Mouse (Mus musculus) MEL (cell line): Measurements from ENCODE around the gene Tmc8. TPM values are rescaled to one million over a fixed set of nuclear protein-coding genes. Genes with fewer than 3 reads are reported as not detected.
A peak's percentile ranks its signal among the peaks of the same experiment; 100 is the strongest.

Experiments
- DNase-seq: peaks from one replicate; pipeline ENCODE4 v3.0.0; 2011; ENCODE audit warnings: low read depth, low spot score
- H3K27ac ChIP-seq: 2 replicates; pipeline ENCODE4 v1.5.1; 2012; ENCODE audit warnings: low read depth, mild to moderate bottlenecking, control low read depth, low read length, moderate library complexity; ENCODE audit not compliant: control insufficient read depth
- H3K27me3 ChIP-seq, 2 experiments: fragments of 150-350 bp in 1 of 2; sonication (generic) in 1 of 2; 2 replicates each; pipeline ENCODE4 v1.6.1; 2012; ENCODE audit warnings: low read length in 2 of 2, mild to moderate bottlenecking in 2 of 2, improper control_type of control experiment in 1 of 2, moderate library complexity in 1 of 2; ENCODE audit not compliant: insufficient read depth in 2 of 2, control insufficient read depth in 1 of 2
- H3K36me3 ChIP-seq, 2 experiments: 2 replicates each; pipeline ENCODE4 v1.6.1; 2012 to 2014; ENCODE audit warnings: low read length in 2 of 2, improper control_type of control experiment in 1 of 2, inconsistent platforms in 1 of 2, mild to moderate bottlenecking in 1 of 2; ENCODE audit not compliant: insufficient read depth in 2 of 2, control insufficient read depth in 1 of 2
- H3K4me1 ChIP-seq, 2 experiments: fragments of 150-350 bp in 1 of 2; sonication (generic) in 1 of 2; 2 replicates each; pipeline ENCODE4 v1.6.1; 2012; ENCODE audit warnings: low read length in 2 of 2, improper control_type of control experiment in 1 of 2, mild to moderate bottlenecking in 1 of 2; ENCODE audit not compliant: insufficient read depth in 2 of 2, control insufficient read depth in 1 of 2
- H3K4me3 ChIP-seq, 2 experiments: fragments of 150-350 bp in 1 of 2; sonication (generic) in 1 of 2; 2 replicates each; pipeline ENCODE4 v1.5.1; 2012; ENCODE audit warnings: low read depth in 2 of 2, low read length in 2 of 2, mild to moderate bottlenecking in 2 of 2, moderate library complexity in 2 of 2, control low read depth in 1 of 2, improper control_type of control experiment in 1 of 2; ENCODE audit not compliant: control insufficient read depth in 1 of 2, insufficient read depth in 1 of 2
- H3K79me2 ChIP-seq: 2 replicates; pipeline ENCODE4 v1.6.1; 2012; ENCODE audit warnings: mild to moderate bottlenecking, low read length, moderate library complexity; ENCODE audit not compliant: control insufficient read depth, poor library complexity, insufficient read depth
- H3K9ac ChIP-seq: 2 replicates; pipeline ENCODE4 v1.6.1; 2012; ENCODE audit warnings: low read depth, mild to moderate bottlenecking, control low read depth, low read length, moderate library complexity; ENCODE audit not compliant: control insufficient read depth, poor library complexity, severe bottlenecking
- H3K9me3 ChIP-seq: fragments of 150-350 bp; sonication (generic); replicated peaks from 2 replicates; pipeline ENCODE4 v1.6.1; 2012; ENCODE audit warnings: mild to moderate bottlenecking, low read length, improper control_type of control experiment, moderate library complexity; ENCODE audit not compliant: insufficient read depth
- CTCF ChIP-seq, 3 experiments: IDR thresholded peaks in 2 of 3; conservative IDR thresholded peaks in 1 of 3; 2 replicates each; pipeline ENCODE4 v1.5.1; 2011 to 2012; ENCODE audit warnings: low read length in 3 of 3, low read depth in 2 of 3, mild to moderate bottlenecking in 2 of 3, improper control_type of control experiment in 1 of 3, inconsistent platforms in 1 of 3, mixed read lengths in 1 of 3, moderate library complexity in 1 of 3; ENCODE audit not compliant: control insufficient read depth in 1 of 3, insufficient read depth in 1 of 3, poor library complexity in 1 of 3, severe bottlenecking in 1 of 3
- ELF1 ChIP-seq: IDR thresholded peaks from 2 replicates; pipeline ENCODE4 v1.6.1; 2014; ENCODE audit warnings: low read depth, mild to moderate bottlenecking, inconsistent platforms, low read length, improper control_type of control experiment, moderate library complexity
- EP300 ChIP-seq, 2 experiments: IDR thresholded peaks; 2 replicates each; pipeline ENCODE4 v1.6.1; 2011; ENCODE audit warnings: improper control_type of control experiment in 2 of 2, low read length in 2 of 2, low read depth in 1 of 2, mild to moderate bottlenecking in 1 of 2
- ETS1 ChIP-seq: IDR thresholded peaks from 2 replicates; pipeline ENCODE4 v1.6.1; 2012; ENCODE audit warnings: low read depth, mild to moderate bottlenecking, inconsistent platforms, low read length, improper control_type of control experiment, moderate library complexity
- GATA1 ChIP-seq: IDR thresholded peaks from 2 replicates; pipeline ENCODE4 v1.6.1; 2011; ENCODE audit warnings: low read depth, low read length, improper control_type of control experiment
- JUND ChIP-seq: IDR thresholded peaks from 2 replicates; pipeline ENCODE4 v1.6.1; 2011; ENCODE audit warnings: low read depth, mild to moderate bottlenecking, improper control_type of control experiment, low read length
- KAT2A ChIP-seq: conservative IDR thresholded peaks from 2 replicates; pipeline ENCODE4 v1.6.1; 2012; ENCODE audit warnings: low read depth, low read length, improper control_type of control experiment, inconsistent platforms
- MAFK ChIP-seq: IDR thresholded peaks from 2 replicates; pipeline ENCODE4 v1.6.1; 2011; ENCODE audit warnings: low read depth, mild to moderate bottlenecking, low read length, improper control_type of control experiment, borderline replicate concordance
- MYB ChIP-seq: IDR thresholded peaks from 2 replicates; pipeline ENCODE4 v1.6.1; 2011; ENCODE audit warnings: mild to moderate bottlenecking, low read depth, low read length, improper control_type of control experiment
- NELFE ChIP-seq: IDR thresholded peaks from 2 replicates; pipeline ENCODE4 v1.6.1; 2011; ENCODE audit warnings: low read depth, low read length, improper control_type of control experiment
- POLR2A ChIP-seq, 2 experiments: IDR thresholded peaks; 2 replicates each; pipeline ENCODE4 v1.6.1; 2011 to 2012; ENCODE audit warnings: low read length in 2 of 2, mild to moderate bottlenecking in 2 of 2, control low read depth in 1 of 2, improper control_type of control experiment in 1 of 2, low read depth in 1 of 2, moderate library complexity in 1 of 2; ENCODE audit not compliant: control insufficient read depth in 1 of 2, insufficient read depth in 1 of 2, poor library complexity in 1 of 2
- POLR2AphosphoS2 ChIP-seq: IDR thresholded peaks from 2 replicates; pipeline ENCODE4 v1.6.1; 2011; ENCODE audit warnings: low read length, improper control_type of control experiment
- RAD21 ChIP-seq: IDR thresholded peaks from 2 replicates; pipeline ENCODE4 v1.6.1; 2011; ENCODE audit warnings: mild to moderate bottlenecking, low read depth, low read length, improper control_type of control experiment
- TAL1 ChIP-seq: IDR thresholded peaks from 2 replicates; pipeline ENCODE4 v1.6.1; 2012; ENCODE audit warnings: mild to moderate bottlenecking, inconsistent platforms, low read length, moderate library complexity, mixed read lengths
- TBP ChIP-seq: IDR thresholded peaks from 2 replicates; pipeline ENCODE4 v1.8.0; 2011; ENCODE audit warnings: low read depth, low read length, improper control_type of control experiment
- UBTF ChIP-seq: IDR thresholded peaks from 2 replicates; pipeline ENCODE4 v1.6.1; 2012; ENCODE audit warnings: low read depth, mild to moderate bottlenecking, inconsistent platforms, low read length, improper control_type of control experiment, moderate library complexity, borderline replicate concordance; ENCODE audit not compliant: insufficient read depth
- USF2 ChIP-seq, 2 experiments: IDR thresholded peaks; 2 replicates each; pipeline ENCODE4 v1.6.1; 2011 to 2012; ENCODE audit warnings: improper control_type of control experiment in 2 of 2, low read length in 2 of 2, borderline replicate concordance in 1 of 2, inconsistent platforms in 1 of 2, low read depth in 1 of 2, mild to moderate bottlenecking in 1 of 2; ENCODE audit not compliant: insufficient read depth in 1 of 2
- ZKSCAN1 ChIP-seq: IDR thresholded peaks from 2 replicates; pipeline ENCODE4 v1.6.1; 2012; ENCODE audit warnings: low read depth, mild to moderate bottlenecking, inconsistent platforms, low read length, improper control_type of control experiment, moderate library complexity
- ZMIZ1 ChIP-seq: IDR thresholded peaks from 2 replicates; pipeline ENCODE4 v1.6.1; 2012; ENCODE audit warnings: low read depth, mild to moderate bottlenecking, inconsistent platforms, low read length, improper control_type of control experiment, moderate library complexity
- polyA plus RNA-seq, 2 experiments: library from polyadenylated mRNA; stranded (reverse) in 1 of 2; unstranded in 1 of 2; fragments of >175 nt in 1 of 2; fragments of >200 nt in 1 of 2; gene quantifications; 2 replicates each; pipeline versions ENCODE4 v1.2.1 to v1.2.4; 2012; ENCODE audit warnings: low replicate concordance in 2 of 2, low read depth in 1 of 2; ENCODE audit not compliant: insufficient read length in 2 of 2, insufficient read depth in 1 of 2, missing spikeins in 1 of 2
- total RNA-seq: library from RNA; depleted of rRNA; stranded (reverse); fragments of 300-350 nt; gene quantifications from 2 replicates; pipeline ENCODE4 v1.2.3, GENCODE M21; 2012

Gene Tmc8
- total and polyA plus RNA-seq, 3 experiments, result 15.4 to 23.5 TPM; not detected in 1

DNA sequence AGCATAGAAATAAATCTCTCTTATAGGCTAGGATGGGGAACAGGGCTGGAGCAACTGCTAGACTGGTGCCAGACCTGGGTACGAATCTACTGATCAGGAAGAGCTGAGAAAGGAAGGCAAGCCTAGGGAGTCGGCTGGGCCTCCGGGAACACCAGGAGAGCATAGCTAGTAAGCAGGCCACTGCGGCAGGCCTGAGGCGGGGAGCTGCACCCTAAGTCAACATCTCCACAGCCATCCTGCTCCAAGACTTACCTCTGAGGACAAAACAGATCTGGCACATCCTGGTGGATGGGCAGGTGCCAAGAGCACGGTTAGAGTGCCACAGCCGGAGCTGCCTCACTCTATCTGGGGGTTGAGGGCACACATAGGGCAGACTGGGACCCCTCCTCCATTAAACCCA is 38.3 kb downstream of the Tmc8 start:
- TF ChIP-seq POLR2A (IDR thresholded peaks at IDR 0.05; ENCODE audit: control insufficient read depth in 1 of 2, insufficient read depth in 1 of 2, low read depth in 1 of 2, low read length in 2 of 2, poor library complexity in 1 of 2), result peak in 1 of 2 experiments; percentile 10; a peak in 1 of 4 replicates
- 0 out of 2 replicates have a peak, but pooled peaks have one; percentile 10 for TF ChIP-seq ZMIZ1
- TF ChIP-seq TBP, result no peak
- no peak overlapping the region for H3K9ac ChIP-seq
- no peaks in the 10 kb centered on the region for H3K9me3 ChIP-seq
- peaks cover 19% of the 10 kb centered on the region for H3K79me2 ChIP-seq
- peaks cover 3 to 12% of the 10 kb centered on the region in 2 experiments; a peak in 3 of 4 replicates for H3K4me1 ChIP-seq
- DNase-seq, result no peak
- H3K36me3 ChIP-seq, result peaks cover 6 to 12% of the 10 kb centered on the region in 2 experiments; a peak in 2 of 4 replicates
- no peak overlapping the region for H3K27ac ChIP-seq
- H3K4me3 ChIP-seq, result no peak overlapping the region
- no peaks in the 10 kb centered on the region for H3K27me3 ChIP-seq

DNA sequence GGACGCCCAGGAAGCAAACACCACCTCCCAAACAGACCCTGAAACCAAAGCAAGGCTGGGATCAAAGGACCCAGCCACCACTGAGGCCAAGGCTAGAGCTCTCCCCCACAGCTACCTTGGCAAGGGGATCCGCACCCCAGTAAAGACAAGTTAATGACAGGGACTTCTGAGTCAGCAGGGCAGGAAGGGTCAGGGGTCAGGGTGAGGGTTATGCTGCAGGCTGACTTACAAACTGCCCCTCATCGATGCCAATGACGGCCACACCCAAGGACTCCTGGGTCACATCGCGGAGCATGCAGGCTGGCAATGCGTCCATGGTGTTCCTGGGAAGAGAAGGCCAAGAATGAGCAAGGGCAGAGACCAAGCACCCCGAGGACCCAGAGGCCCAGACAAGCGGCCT is 40.0 kb downstream of the Tmc8 start:
- DNase-seq, result no peak
- H3K79me2 ChIP-seq, result peaks cover 24% of the 10 kb centered on the region
- H3K4me1 ChIP-seq, result peaks cover 3 to 18% of the 10 kb centered on the region in 2 experiments; a peak in 3 of 4 replicates
- TF ChIP-seq TAL1 (no peak), ELF1 (no peak), MAFK (no peak), RAD21 (no peak), JUND (no peak), CTCF (IDR thresholded peaks at IDR 0.05 in 2 of 3, conservative IDR thresholded peaks at IDR 0.05 in 1 of 3; ENCODE audit: control insufficient read depth in 1 of 3, insufficient read depth in 1 of 3, low read depth in 2 of 3, low read length in 3 of 3, poor library complexity in 1 of 3, severe bottlenecking in 1 of 3) (no peak), MYB (no peak), UBTF (no peak), USF2 (IDR thresholded peaks at IDR 0.05; ENCODE audit: borderline replicate concordance in 1 of 2, insufficient read depth in 1 of 2, low read depth in 1 of 2, low read length in 2 of 2) (no peak), POLR2AphosphoS2 (no peak), KAT2A (no peak), ZMIZ1 (no peak), ETS1 (no peak), ZKSCAN1 (no peak), GATA1 (no peak), EP300 (IDR thresholded peaks at IDR 0.05; ENCODE audit: low read depth in 1 of 2, low read length in 2 of 2) (no peak), NELFE (no peak)
- no peak overlapping the region for H3K9ac ChIP-seq
- no peak overlapping the region for H3K27ac ChIP-seq
- peaks cover 4 to 12% of the 10 kb centered on the region in 2 experiments; a peak in 2 of 4 replicates for H3K36me3 ChIP-seq
- H3K9me3 ChIP-seq, result no peaks in the 10 kb centered on the region
- no peaks in the 10 kb centered on the region for H3K27me3 ChIP-seq
- H3K4me3 ChIP-seq, result no peak overlapping the region
